Mouse (Mus musculus) cerebellum, adult 18-20 months (tissue): ENCODE measurements at regions not wholly inside any gene's neighbourhood (a gene's known extent, or its start where the extent isn't known, plus 50 kb on each side); places are given as distances from the start of the nearest gene placed in this dataset.

ENCODE experiments used
- DNase-seq, 2 experiments: peaks; one replicate each; pipeline ENCODE4 v3.0.0; 2021

DNA sequence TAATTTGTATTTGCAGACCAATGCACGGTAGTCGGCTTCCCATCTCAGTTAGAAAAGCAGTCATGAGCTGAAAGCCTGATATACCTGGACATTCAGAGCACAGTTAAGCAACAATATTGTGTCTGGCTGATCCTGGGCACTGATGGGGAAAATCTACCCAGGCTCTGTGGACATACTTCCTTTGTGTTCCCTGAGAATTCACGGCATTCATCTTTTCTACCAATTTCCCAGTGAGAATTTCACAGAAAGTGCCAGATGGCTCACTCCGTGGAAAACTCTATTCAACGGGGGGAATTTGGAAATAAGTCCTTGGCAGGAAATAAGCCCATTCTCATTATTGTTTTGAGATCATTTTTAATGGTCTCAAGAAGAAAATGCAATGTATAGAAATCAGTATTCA is 484.6 kb upstream of the Chrm3 start:
- no peak for DNase-seq

DNA sequence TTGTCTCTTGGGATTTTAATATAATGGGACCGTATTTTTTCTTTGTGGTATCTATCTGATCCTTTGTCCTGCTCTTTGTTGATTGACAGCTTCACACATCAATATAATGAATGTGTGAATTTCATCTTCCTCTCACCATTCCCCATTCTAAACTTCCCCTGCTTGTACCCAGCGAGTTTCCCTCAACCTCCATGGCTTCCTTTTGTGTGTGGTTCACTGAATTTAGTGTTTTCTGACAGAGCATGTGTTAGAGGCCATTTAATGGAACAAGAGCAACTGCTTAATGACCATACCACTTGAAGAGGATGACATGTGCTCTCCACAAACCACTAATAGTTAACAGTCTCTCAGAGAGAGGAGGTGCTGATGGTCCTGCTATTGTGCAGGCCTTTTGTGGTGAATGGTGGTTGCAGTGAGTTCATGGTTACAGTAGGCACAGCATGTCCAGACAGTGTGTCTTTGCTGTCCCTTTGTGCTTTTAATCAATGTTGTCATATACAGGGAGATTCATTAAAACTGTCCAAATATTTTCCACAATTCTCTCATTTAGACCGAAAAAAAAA is 438.8 kb upstream of the Chrm3 start:
- no peak for DNase-seq
